Mouse (Mus musculus): ENCODE measurements around the gene Eif3i.

DNA sequence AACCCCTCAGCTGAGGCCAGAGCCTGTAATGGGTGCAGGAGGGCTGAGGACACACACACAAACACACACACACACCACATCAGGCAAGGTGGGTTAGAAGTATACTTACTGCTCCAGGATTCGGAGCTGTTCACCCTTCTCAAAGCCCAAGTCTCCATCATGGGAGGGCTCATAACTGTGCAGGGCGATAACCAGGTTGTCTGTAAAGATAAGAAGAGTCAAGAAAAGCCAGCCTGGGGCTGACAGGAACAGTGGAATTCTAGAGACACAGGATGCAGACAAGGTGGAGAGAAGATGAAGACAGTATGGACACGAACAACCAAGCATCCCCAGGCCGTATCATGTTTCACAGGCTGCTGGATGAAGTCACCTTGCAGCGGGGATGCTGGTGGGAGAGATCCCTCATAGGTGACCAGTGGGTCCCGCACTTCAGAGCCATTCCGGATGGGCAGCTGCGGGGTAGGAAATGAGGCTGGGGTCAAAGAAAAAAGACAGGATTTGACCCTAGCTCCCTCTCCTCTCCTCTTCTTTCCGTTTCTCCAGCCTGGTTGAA, 43.1 kb downstream of the Eif3i start:
- TF ChIP-seq POLR2A (IDR thresholded peaks at IDR 0.05; ENCODE audit: control insufficient read depth, extremely low read depth, insufficient read depth, low read length, poor library complexity): no peak
- no peak for TF ChIP-seq CTCF (IDR thresholded peaks at IDR 0.05; ENCODE audit: borderline replicate concordance, control insufficient read depth, extremely low read depth, insufficient read depth, low read length, poor library complexity)

Measured in thymus, adult 2 months (tissue).